Mouse (Mus musculus) cortical plate, adult 2 months (tissue): Measurements from ENCODE around the gene Cps1.

Experiments used
- CTCF ChIP-seq: fragments of 200-500 bp; IDR thresholded peaks from 2 replicates; pipeline ENCODE4 v1.5.1; 2011; ENCODE audit warnings: mild to moderate bottlenecking, control low read depth, low read length; ENCODE audit not compliant: insufficient read depth; ENCODE audit errors: extremely low read depth
- POLR2A ChIP-seq: fragments of 200-500 bp; IDR thresholded peaks from 2 replicates; pipeline ENCODE4 v1.6.1; 2011; ENCODE audit warnings: mild to moderate bottlenecking, low read length, control low read depth; ENCODE audit not compliant: insufficient read depth; ENCODE audit errors: extremely low read depth

GRCm38 (mm10) chr1:67099215-67099614 lies 23.6 kb upstream of the Cps1 start:
- no peak for TF ChIP-seq POLR2A
- no peak for TF ChIP-seq CTCF
